Mouse (Mus musculus): Measurements from ENCODE around the gene A430033K04Rik.

The A430033K04Rik gene

GRCm38 (mm10) chr5:138697466-138697865 lies 74.8 kb downstream of the A430033K04Rik start:
- DNase-seq, result no peak

Measured in right cerebral cortex, adult 18-20 months (tissue).